Mouse (Mus musculus): ENCODE results near the gene Kiz. TPM values are rescaled to one million over a fixed set of nuclear protein-coding genes. Genes with fewer than 3 reads are reported as not detected.

The Kiz gene
- polyA plus RNA-seq, 1 experiment from 2014 or later = 32.9 TPM

GRCm38 (mm10) chr2:146847863-146848262 lies 7.8 kb upstream of the Kiz start:
- Histone ChIP-seq H3K27ac (ENCODE audit: low read length) (no peak overlapping the region), H3K4me3 (ENCODE audit: low read length) (no peak overlapping the region), H3K4me2 (ENCODE audit: low read depth, low read length) (no peak overlapping the region), H3K36me3 (ENCODE audit: control insufficient read depth, insufficient read depth) (no peaks in the 10 kb centered on the region), H3K27me3 (ENCODE audit: control insufficient read depth, insufficient read depth, low read length) (peaks cover under 1% of the 10 kb centered on the region; the same call in 1 of the 2 replicates), H3K9me3 (replicated peaks; ENCODE audit: control insufficient read depth, low read length) (no peaks in the 10 kb centered on the region), H3K4me1 (ENCODE audit: control insufficient read depth, insufficient read depth, low read length) (no peaks in the 10 kb centered on the region), H3K9ac (ENCODE audit: low read length) (no peak overlapping the region)
- no peak for ATAC-seq (replicated peaks; ENCODE audit: extremely low read depth, insufficient read depth, low FRiP score)
- WGBS = 77% methylated on average over 2 of the region's 2 CpGs

- peak; percentile 38; the same call in 1 of the 2 replicates for ATAC-seq (replicated peaks; ENCODE audit: extremely low read depth, insufficient read depth, low FRiP score)
- Histone ChIP-seq H3K9ac (ENCODE audit: low read length) (peak overlapping the region; percentile 86), H3K9me3 (replicated peaks; ENCODE audit: control insufficient read depth, low read length) (no peaks in the 10 kb centered on the region), H3K4me2 (ENCODE audit: low read depth, low read length) (peak overlapping the region; percentile 87), H3K27me3 (ENCODE audit: control insufficient read depth, insufficient read depth, low read length) (no peaks in the 10 kb centered on the region), H3K4me3 (ENCODE audit: low read length) (peak overlapping the region; percentile 80), H3K36me3 (ENCODE audit: control insufficient read depth, insufficient read depth) (no peaks in the 10 kb centered on the region), H3K27ac (ENCODE audit: low read length) (peak overlapping the region; percentile 77), H3K4me1 (ENCODE audit: control insufficient read depth, insufficient read depth, low read length) (no peaks in the 10 kb centered on the region)
- 3% methylated on average over 11 of the region's 11 CpGs for WGBS
These were observed 456 bp downstream of the Kiz start for GRCm38 (mm10) chr2:146856120-146856519.

- no peaks in the 10 kb centered on the region for H3K4me1 ChIP-seq (ENCODE audit: control insufficient read depth, insufficient read depth, low read length)
- H3K9me3 ChIP-seq (replicated peaks; ENCODE audit: control insufficient read depth, low read length) = no peaks in the 10 kb centered on the region
- no peak overlapping the region for H3K27ac ChIP-seq (ENCODE audit: low read length)
- H3K9ac ChIP-seq (ENCODE audit: low read length) = no peak overlapping the region
- H3K36me3 ChIP-seq (ENCODE audit: control insufficient read depth, insufficient read depth) = no peaks in the 10 kb centered on the region
- WGBS = 50% methylated on average over 4 of the region's 4 CpGs
- H3K4me3 ChIP-seq (ENCODE audit: low read length) = no peak overlapping the region
- no peaks in the 10 kb centered on the region for H3K27me3 ChIP-seq (ENCODE audit: control insufficient read depth, insufficient read depth, low read length)
- H3K4me2 ChIP-seq (ENCODE audit: low read depth, low read length) = no peak overlapping the region
- no peak for ATAC-seq (replicated peaks; ENCODE audit: extremely low read depth, insufficient read depth, low FRiP score)
These were observed 1.2 kb downstream of the Kiz start for GRCm38 (mm10) chr2:146856853-146857252.

GRCm38 (mm10) chr2:146865781-146866180 lies 10.1 kb downstream of the Kiz start:
- H3K4me3 ChIP-seq (ENCODE audit: low read length) = no peak overlapping the region
- no peaks in the 10 kb centered on the region for H3K9me3 ChIP-seq (replicated peaks; ENCODE audit: control insufficient read depth, low read length)
- no peak overlapping the region for H3K9ac ChIP-seq (ENCODE audit: low read length)
- ATAC-seq (replicated peaks; ENCODE audit: extremely low read depth, insufficient read depth, low FRiP score) = no peak
- peaks cover 3% of the 10 kb centered on the region; the same call in 1 of the 2 replicates for H3K36me3 ChIP-seq (ENCODE audit: control insufficient read depth, insufficient read depth)
- H3K27ac ChIP-seq (ENCODE audit: low read length) = no peak overlapping the region
- 83% methylated on average over 3 of the region's 3 CpGs for WGBS
- no peaks in the 10 kb centered on the region for H3K27me3 ChIP-seq (ENCODE audit: control insufficient read depth, insufficient read depth, low read length)
- no peak overlapping the region for H3K4me2 ChIP-seq (ENCODE audit: low read depth, low read length)
- H3K4me1 ChIP-seq (ENCODE audit: control insufficient read depth, insufficient read depth, low read length) = no peaks in the 10 kb centered on the region

DNA sequence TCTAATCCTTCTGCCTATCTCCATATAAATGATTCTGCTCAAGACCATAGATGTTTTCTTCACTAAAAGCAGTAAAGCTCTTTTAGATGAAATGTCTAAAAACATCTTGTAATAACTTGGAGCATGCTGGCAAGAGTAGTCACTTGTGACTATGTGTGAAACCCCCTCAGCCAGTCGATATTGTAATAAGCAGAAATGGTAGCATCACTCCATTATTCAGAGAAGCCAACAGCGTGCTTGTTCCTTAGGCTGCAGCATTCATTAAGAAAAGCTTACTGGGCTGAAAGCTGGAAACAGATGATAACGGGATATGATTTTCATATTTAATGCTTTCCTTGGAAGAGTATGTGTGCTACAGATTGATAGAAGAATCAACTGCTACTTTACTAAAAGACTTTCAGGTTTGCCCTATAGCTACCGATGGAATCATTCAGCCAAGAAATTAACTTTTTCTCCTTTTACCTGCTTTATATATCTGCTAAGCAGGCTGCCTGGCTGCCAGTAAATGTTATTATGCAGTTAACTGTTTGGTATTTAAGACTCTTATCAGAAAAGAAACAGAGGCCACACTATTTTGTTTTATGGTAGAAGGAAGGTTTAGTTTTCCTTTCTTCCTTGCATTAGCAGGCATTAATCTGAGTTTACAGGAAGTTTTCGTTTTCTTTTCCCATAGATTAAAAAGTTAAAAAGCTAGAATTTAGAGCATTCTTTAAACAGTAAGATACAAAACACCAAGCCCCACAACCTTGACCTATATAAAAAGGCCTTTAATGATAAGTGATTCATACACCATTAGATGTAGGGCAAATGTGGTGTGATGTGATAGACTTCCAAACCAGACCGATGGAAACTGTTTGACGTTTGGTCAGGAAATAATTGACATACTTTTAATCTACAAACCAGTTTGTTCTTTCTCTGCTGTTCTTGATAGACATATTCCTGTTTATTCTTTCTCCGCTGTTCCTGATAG lies 15.9 kb downstream of the Kiz start:
- H3K36me3 ChIP-seq (ENCODE audit: control insufficient read depth, insufficient read depth) = no peaks in the 10 kb centered on the region
- H3K4me3 ChIP-seq (ENCODE audit: low read length) = no peak overlapping the region
- WGBS = 67% methylated on average over 8 of the region's 8 CpGs
- ATAC-seq (replicated peaks; ENCODE audit: extremely low read depth, insufficient read depth, low FRiP score) = no peak
- no peaks in the 10 kb centered on the region for H3K27me3 ChIP-seq (ENCODE audit: control insufficient read depth, insufficient read depth, low read length)
- H3K9ac ChIP-seq (ENCODE audit: low read length) = no peak overlapping the region
- H3K4me2 ChIP-seq (ENCODE audit: low read depth, low read length) = no peak overlapping the region
- no peak overlapping the region for H3K27ac ChIP-seq (ENCODE audit: low read length)
- H3K4me1 ChIP-seq (ENCODE audit: control insufficient read depth, insufficient read depth, low read length) = no peaks in the 10 kb centered on the region
- H3K9me3 ChIP-seq (replicated peaks; ENCODE audit: control insufficient read depth, low read length) = no peaks in the 10 kb centered on the region

GRCm38 (mm10) chr2:146872697-146873096 lies 17.0 kb downstream of the Kiz start:
- no peak overlapping the region for H3K4me3 ChIP-seq (ENCODE audit: low read length)
- no peaks in the 10 kb centered on the region for H3K36me3 ChIP-seq (ENCODE audit: control insufficient read depth, insufficient read depth)
- H3K9ac ChIP-seq (ENCODE audit: low read length) = no peak overlapping the region
- 0 out of 2 replicates have a peak, but pooled peaks have one; percentile 23 for ATAC-seq (replicated peaks; ENCODE audit: extremely low read depth, insufficient read depth, low FRiP score)
- H3K9me3 ChIP-seq (replicated peaks; ENCODE audit: control insufficient read depth, low read length) = no peaks in the 10 kb centered on the region
- H3K27ac ChIP-seq (ENCODE audit: low read length) = no peak overlapping the region
- H3K4me2 ChIP-seq (ENCODE audit: low read depth, low read length) = no peak overlapping the region
- H3K4me1 ChIP-seq (ENCODE audit: control insufficient read depth, insufficient read depth, low read length) = no peaks in the 10 kb centered on the region
- H3K27me3 ChIP-seq (ENCODE audit: control insufficient read depth, insufficient read depth, low read length) = no peaks in the 10 kb centered on the region
- WGBS = 59% methylated on average over 3 of the region's 3 CpGs

GRCm38 (mm10) chr2:146873881-146874441 lies 18.3 kb downstream of the Kiz start:
- Histone ChIP-seq H3K9me3 (replicated peaks; ENCODE audit: control insufficient read depth, low read length) (no peaks in the 10 kb centered on the region), H3K27me3 (ENCODE audit: control insufficient read depth, insufficient read depth, low read length) (no peaks in the 10 kb centered on the region), H3K4me1 (ENCODE audit: control insufficient read depth, insufficient read depth, low read length) (no peaks in the 10 kb centered on the region), H3K4me2 (ENCODE audit: low read depth, low read length) (no peak overlapping the region), H3K9ac (ENCODE audit: low read length) (no peak overlapping the region), H3K4me3 (ENCODE audit: low read length) (no peak overlapping the region), H3K36me3 (ENCODE audit: control insufficient read depth, insufficient read depth) (no peaks in the 10 kb centered on the region), H3K27ac (ENCODE audit: low read length) (no peak overlapping the region)
- WGBS = 87% methylated on average over 7 of the region's 7 CpGs
- ATAC-seq (replicated peaks; ENCODE audit: extremely low read depth, insufficient read depth, low FRiP score) = no peak

DNA sequence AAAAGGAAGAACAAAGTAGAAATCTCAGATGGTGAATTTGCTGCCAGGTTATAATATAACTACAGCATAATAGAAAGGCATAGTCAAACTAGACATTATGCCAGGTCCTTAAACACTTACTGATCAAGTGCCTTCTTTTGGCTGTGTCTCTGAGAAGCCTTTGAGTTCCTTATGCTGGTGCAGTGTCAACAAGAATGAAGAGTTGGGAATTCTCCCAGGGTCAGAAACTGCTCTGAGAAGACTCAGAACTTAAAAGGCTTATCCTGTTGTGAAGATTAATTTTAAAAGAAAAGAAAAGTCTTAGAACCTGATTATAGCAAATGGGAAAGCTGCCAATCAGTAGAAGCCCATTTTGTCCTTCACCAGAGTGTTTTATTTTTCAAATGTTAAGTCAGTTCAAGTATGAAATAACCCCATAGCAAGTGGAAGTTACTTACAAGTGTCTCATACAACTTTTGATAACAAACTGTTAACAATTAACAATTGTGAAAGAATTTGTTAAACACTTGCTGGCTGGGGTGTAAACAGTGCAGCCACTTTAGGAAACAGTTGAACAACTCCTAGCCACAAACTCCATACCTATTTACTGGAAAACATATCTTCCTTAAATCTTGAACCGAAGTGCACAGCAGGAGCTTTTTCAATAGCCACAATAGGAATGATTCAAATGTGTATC lies 21.9 kb downstream of the Kiz start:
- Histone ChIP-seq H3K36me3 (ENCODE audit: control insufficient read depth, insufficient read depth) (no peaks in the 10 kb centered on the region), H3K4me2 (ENCODE audit: low read depth, low read length) (no peak overlapping the region), H3K9me3 (replicated peaks; ENCODE audit: control insufficient read depth, low read length) (no peaks in the 10 kb centered on the region), H3K9ac (ENCODE audit: low read length) (no peak overlapping the region), H3K4me3 (ENCODE audit: low read length) (no peak overlapping the region), H3K4me1 (ENCODE audit: control insufficient read depth, insufficient read depth, low read length) (no peaks in the 10 kb centered on the region), H3K27me3 (ENCODE audit: control insufficient read depth, insufficient read depth, low read length) (no peaks in the 10 kb centered on the region), H3K27ac (ENCODE audit: low read length) (no peak overlapping the region)
- no peak for ATAC-seq (replicated peaks; ENCODE audit: extremely low read depth, insufficient read depth, low FRiP score)
- 82% methylated on average over 1 of the region's 1 CpGs for WGBS

GRCm38 (mm10) chr2:146881623-146882022 lies 26.0 kb downstream of the Kiz start:
- no peaks in the 10 kb centered on the region for H3K9me3 ChIP-seq (replicated peaks; ENCODE audit: control insufficient read depth, low read length)
- H3K4me2 ChIP-seq (ENCODE audit: low read depth, low read length) = no peak overlapping the region
- H3K36me3 ChIP-seq (ENCODE audit: control insufficient read depth, insufficient read depth) = no peaks in the 10 kb centered on the region
- WGBS = 87% methylated on average over 4 of the region's 4 CpGs
- no peaks in the 10 kb centered on the region for H3K27me3 ChIP-seq (ENCODE audit: control insufficient read depth, insufficient read depth, low read length)
- H3K4me3 ChIP-seq (ENCODE audit: low read length) = no peak overlapping the region
- H3K4me1 ChIP-seq (ENCODE audit: control insufficient read depth, insufficient read depth, low read length) = no peaks in the 10 kb centered on the region; the same call in none of the 2 replicates
- H3K27ac ChIP-seq (ENCODE audit: low read length) = no peak overlapping the region
- no peak overlapping the region for H3K9ac ChIP-seq (ENCODE audit: low read length)
- no peak for ATAC-seq (replicated peaks; ENCODE audit: extremely low read depth, insufficient read depth, low FRiP score)
